Mouse (Mus musculus) spleen, postnatal 14 days (tissue): ENCODE measurements around the gene Nkain2.
"Not testable (repeated sequence)": the region's sequence is repeated elsewhere in the genome, so short reads cannot be mapped to it uniquely, and the experiment has no call there.

Source experiments
- DNase-seq, 2 experiments: peaks; one replicate each; pipeline ENCODE4 v3.0.0; 2021 to 2022; ENCODE audit warnings: low spot score in 2 of 2

Gene Nkain2

GRCm38 (mm10) chr10:32058251-32058650, 832.0 kb downstream of the Nkain2 start:
- DNase-seq = no peak

GRCm38 (mm10) chr10:32052546-32053295, 837.5 kb downstream of the Nkain2 start:
- no peak for DNase-seq

- no peak for DNase-seq
Observed at GRCm38 (mm10) chr10:32052045-32052444, 838.2 kb downstream of the Nkain2 start.

- DNase-seq = no peak
Observed at GRCm38 (mm10) chr10:32029996-32030395, 860.3 kb downstream of the Nkain2 start.

GRCm38 (mm10) chr10:32018385-32018784, 871.9 kb downstream of the Nkain2 start:
- no peak for DNase-seq

GRCm38 (mm10) chr10:32001216-32001753, 889.0 kb downstream of the Nkain2 start:
- no peak for DNase-seq

- DNase-seq = no peak
Observed at GRCm38 (mm10) chr10:31993205-31993604, 897.1 kb downstream of the Nkain2 start.

GRCm38 (mm10) chr10:31978387-31978786, 911.9 kb downstream of the Nkain2 start:
- no peak for DNase-seq

- no peak for DNase-seq
Observed at GRCm38 (mm10) chr10:31947178-31947726, 943.0 kb downstream of the Nkain2 start.

GRCm38 (mm10) chr10:31931961-31932360, 958.3 kb downstream of the Nkain2 start:
- DNase-seq = no peak

GRCm38 (mm10) chr10:31927657-31928056, 962.6 kb downstream of the Nkain2 start:
- no peak for DNase-seq

- not testable (repeated sequence) for DNase-seq
Observed at GRCm38 (mm10) chr10:31920901-31921300, 969.4 kb downstream of the Nkain2 start.

- DNase-seq = no peak
Observed at GRCm38 (mm10) chr10:31907488-31907887, 982.8 kb downstream of the Nkain2 start.

- no peak for DNase-seq
Observed at GRCm38 (mm10) chr10:31899501-31899900, 990.8 kb downstream of the Nkain2 start.

GRCm38 (mm10) chr10:31873323-31873895, 1016.9 kb downstream of the Nkain2 start:
- no peak for DNase-seq

- DNase-seq = no peak
Observed at GRCm38 (mm10) chr10:31868275-31868674, 1022.0 kb downstream of the Nkain2 start.

GRCm38 (mm10) chr10:31827041-31827440, 1063.2 kb downstream of the Nkain2 start:
- no peak for DNase-seq

- DNase-seq = no peak
Observed at GRCm38 (mm10) chr10:31812543-31812942, 1077.7 kb downstream of the Nkain2 start.

- no peak for DNase-seq
Observed at GRCm38 (mm10) chr10:31742443-31743057, 1147.7 kb downstream of the Nkain2 start.

- no peak for DNase-seq
Observed at GRCm38 (mm10) chr10:31728036-31728435, 1162.2 kb downstream of the Nkain2 start.

GRCm38 (mm10) chr10:31647270-31647669, 1243.0 kb downstream of the Nkain2 start:
- DNase-seq = no peak

- DNase-seq = no peak
Observed at GRCm38 (mm10) chr10:31646083-31646482, 1244.2 kb downstream of the Nkain2 start.
